Mouse (Mus musculus) thymus, adult 2 months (tissue): ENCODE data around the gene Fam92b.

Experiments
- CTCF ChIP-seq: fragments of 200-500 bp; IDR thresholded peaks from 2 replicates; pipeline ENCODE4 v1.5.1; 2012; ENCODE audit warnings: mild to moderate bottlenecking, control low read depth, low read length, moderate library complexity, borderline replicate concordance; ENCODE audit not compliant: control insufficient read depth, poor library complexity, insufficient read depth; ENCODE audit errors: extremely low read depth
- POLR2A ChIP-seq: fragments of 200-500 bp; IDR thresholded peaks from 2 replicates; pipeline ENCODE4 v1.6.1; 2012; ENCODE audit warnings: mild to moderate bottlenecking, low read length, control low read depth, moderate library complexity; ENCODE audit not compliant: control insufficient read depth, poor library complexity, insufficient read depth; ENCODE audit errors: extremely low read depth

DNA sequence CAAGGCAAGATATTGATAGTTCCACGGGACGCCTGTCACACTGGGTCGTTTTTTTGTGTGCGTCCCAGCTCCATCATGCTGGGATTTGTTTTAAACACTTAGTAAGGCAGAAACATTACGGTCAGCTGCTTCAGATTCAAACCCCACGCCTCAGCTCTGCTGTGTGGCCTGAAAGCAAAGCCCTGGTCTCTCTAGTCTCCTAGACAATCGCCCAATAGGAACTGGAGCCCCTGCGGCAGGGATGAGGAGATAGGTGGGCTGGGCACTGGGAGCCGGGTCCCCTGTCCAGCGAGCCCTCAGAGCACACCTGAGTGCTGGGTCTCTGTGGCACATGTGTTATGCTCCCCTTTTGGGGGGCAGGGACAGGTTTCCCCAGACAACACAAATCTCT lies 853 bp upstream of the Fam92b start:
- TF ChIP-seq POLR2A: no peak
- TF ChIP-seq CTCF: no peak
